Mouse (Mus musculus) testis, postnatal 14 days (tissue): ENCODE results near the gene Trpm1.

Source experiments
- DNase-seq: peaks from one replicate; pipeline ENCODE4 v3.0.0; 2021; ENCODE audit warnings: low spot score

Gene Trpm1

GRCm38 (mm10) chr7:64234310-64234820 lies 80.7 kb downstream of the Trpm1 start:
- no peak for DNase-seq

GRCm38 (mm10) chr7:64236521-64236920 lies 82.9 kb downstream of the Trpm1 start:
- DNase-seq: no peak

- no peak for DNase-seq
Observed at GRCm38 (mm10) chr7:64237747-64238146, 84.1 kb downstream of the Trpm1 start.

- DNase-seq: no peak
Observed at GRCm38 (mm10) chr7:64238410-64239086, 84.9 kb downstream of the Trpm1 start.

GRCm38 (mm10) chr7:64239138-64239805 lies 85.6 kb downstream of the Trpm1 start:
- DNase-seq: no peak

GRCm38 (mm10) chr7:64239806-64240315 lies 86.2 kb downstream of the Trpm1 start:
- DNase-seq: no peak

- DNase-seq: no peak
Observed at GRCm38 (mm10) chr7:64242424-64242823, 88.8 kb downstream of the Trpm1 start.

GRCm38 (mm10) chr7:64244371-64244770 lies 90.7 kb downstream of the Trpm1 start:
- no peak for DNase-seq

GRCm38 (mm10) chr7:64246713-64247112 lies 93.1 kb downstream of the Trpm1 start:
- no peak for DNase-seq

GRCm38 (mm10) chr7:64248352-64248751 lies 94.7 kb downstream of the Trpm1 start:
- DNase-seq: no peak

GRCm38 (mm10) chr7:64249715-64250114 lies 96.1 kb downstream of the Trpm1 start:
- no peak for DNase-seq

- no peak for DNase-seq
Observed at GRCm38 (mm10) chr7:64250417-64250816, 96.8 kb downstream of the Trpm1 start.

GRCm38 (mm10) chr7:64253736-64254135 lies 100.1 kb downstream of the Trpm1 start:
- DNase-seq: no peak

- DNase-seq: no peak
Observed at GRCm38 (mm10) chr7:64265502-64266279, 112.1 kb downstream of the Trpm1 start.

GRCm38 (mm10) chr7:64266587-64266986 lies 113.0 kb downstream of the Trpm1 start:
- DNase-seq: no peak

- no peak for DNase-seq
Observed at GRCm38 (mm10) chr7:64271926-64272325, 118.3 kb downstream of the Trpm1 start.

GRCm38 (mm10) chr7:64275518-64275917 lies 121.9 kb downstream of the Trpm1 start:
- no peak for DNase-seq

GRCm38 (mm10) chr7:64276921-64277320 lies 123.3 kb downstream of the Trpm1 start:
- DNase-seq: no peak

- DNase-seq: no peak
Observed at GRCm38 (mm10) chr7:64278526-64278925, 124.9 kb downstream of the Trpm1 start.

GRCm38 (mm10) chr7:64279548-64279947 lies 125.9 kb downstream of the Trpm1 start:
- no peak for DNase-seq

- no peak for DNase-seq
Observed at GRCm38 (mm10) chr7:64286566-64286965, 132.9 kb downstream of the Trpm1 start.

- peak; percentile 97 for DNase-seq
Observed at GRCm38 (mm10) chr7:64287414-64288091, 133.9 kb downstream of the Trpm1 start, which contains the start of gene Mtmr10. TSS of gene Mtmr10 (plus strand) at chr7:64287653.
